Mouse (Mus musculus) thymus, adult 2 months (tissue): ENCODE measurements at regions not wholly inside any gene's neighbourhood (a gene's known extent, or its start where the extent isn't known, plus 50 kb on each side); places are given as distances from the start of the nearest gene placed in this dataset.

Experiments
- DNase-seq: peaks from one replicate; pipeline ENCODE4 v3.0.0; 2021
- H3K27ac ChIP-seq: fragments of 200-500 bp; 2 replicates; pipeline ENCODE4 v1.5.1; 2012; ENCODE audit warnings: low read length, control low read depth; ENCODE audit not compliant: control insufficient read depth, insufficient read depth
- H3K27me3 ChIP-seq: fragments of 200-500 bp; 2 replicates; pipeline ENCODE4 v1.6.1; 2012; ENCODE audit warnings: mild to moderate bottlenecking, low read length, moderate library complexity, mixed read lengths; ENCODE audit not compliant: control insufficient read depth, insufficient read depth
- H3K36me3 ChIP-seq: fragments of 200-500 bp; 2 replicates; pipeline ENCODE4 v1.6.1; 2012; ENCODE audit warnings: mild to moderate bottlenecking, low read length, moderate library complexity; ENCODE audit not compliant: control insufficient read depth, insufficient read depth
- H3K4me1 ChIP-seq: fragments of 200-500 bp; replicated peaks from 2 replicates; pipeline ENCODE4 v1.6.1; 2012; ENCODE audit warnings: low read length; ENCODE audit not compliant: control insufficient read depth, insufficient read depth
- H3K4me3 ChIP-seq: fragments of 200-500 bp; 2 replicates; pipeline ENCODE4 v1.5.1; 2012; ENCODE audit warnings: mild to moderate bottlenecking, low read length, control low read depth, moderate library complexity; ENCODE audit not compliant: control insufficient read depth, insufficient read depth
- CTCF ChIP-seq: fragments of 200-500 bp; IDR thresholded peaks from 2 replicates; pipeline ENCODE4 v1.5.1; 2012; ENCODE audit warnings: mild to moderate bottlenecking, control low read depth, low read length, moderate library complexity, borderline replicate concordance; ENCODE audit not compliant: control insufficient read depth, poor library complexity, insufficient read depth; ENCODE audit errors: extremely low read depth
- POLR2A ChIP-seq: fragments of 200-500 bp; IDR thresholded peaks from 2 replicates; pipeline ENCODE4 v1.6.1; 2012; ENCODE audit warnings: mild to moderate bottlenecking, low read length, control low read depth, moderate library complexity; ENCODE audit not compliant: control insufficient read depth, poor library complexity, insufficient read depth; ENCODE audit errors: extremely low read depth
- WGBS: fragments of 180-500 bp; shearing (Covaris S2); methylation state at CpG from one replicate; pipeline ENCODE4 v1.1.7; 2018; 5-methylcytosine and 5-hydroxymethylcytosine counted together

DNA sequence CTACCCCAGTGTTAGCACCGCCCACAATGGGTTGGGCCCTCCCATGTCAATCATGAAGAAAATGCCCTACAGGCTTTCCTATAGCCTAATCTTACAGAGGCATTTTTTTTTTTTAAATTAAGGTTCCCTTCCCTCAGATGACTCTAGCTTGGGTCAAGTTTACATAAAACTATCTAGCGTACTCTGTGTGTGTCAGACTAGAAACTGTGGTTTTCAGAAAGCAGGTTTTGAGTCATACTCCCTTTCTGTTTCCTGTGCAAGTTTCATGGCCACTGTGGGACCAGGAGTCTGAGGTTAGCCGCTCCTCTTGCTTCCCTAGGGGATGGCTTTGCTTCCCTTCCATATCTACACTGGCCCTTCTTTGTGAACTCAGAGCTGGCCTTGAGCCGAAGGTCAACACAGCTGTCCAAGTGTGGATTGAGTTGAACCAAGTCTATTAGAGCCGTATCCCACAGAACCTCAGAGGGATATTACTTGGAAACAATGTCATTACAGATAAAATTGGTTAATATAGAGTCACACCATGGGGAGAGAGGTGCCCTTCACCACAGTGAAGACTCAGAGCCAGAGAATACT is 226.1 kb upstream of the Arid1b start:
- TF ChIP-seq CTCF (no peak), POLR2A (no peak)
- WGBS, result 86% methylated on average over 5 of the region's 5 CpGs
- DNase-seq, result no peak
- Histone ChIP-seq H3K36me3 (no peaks in the 10 kb centered on the region), H3K27me3 (no peaks in the 10 kb centered on the region), H3K4me1 (no peaks in the 10 kb centered on the region), H3K4me3 (no peak overlapping the region), H3K27ac (no peak overlapping the region)

DNA sequence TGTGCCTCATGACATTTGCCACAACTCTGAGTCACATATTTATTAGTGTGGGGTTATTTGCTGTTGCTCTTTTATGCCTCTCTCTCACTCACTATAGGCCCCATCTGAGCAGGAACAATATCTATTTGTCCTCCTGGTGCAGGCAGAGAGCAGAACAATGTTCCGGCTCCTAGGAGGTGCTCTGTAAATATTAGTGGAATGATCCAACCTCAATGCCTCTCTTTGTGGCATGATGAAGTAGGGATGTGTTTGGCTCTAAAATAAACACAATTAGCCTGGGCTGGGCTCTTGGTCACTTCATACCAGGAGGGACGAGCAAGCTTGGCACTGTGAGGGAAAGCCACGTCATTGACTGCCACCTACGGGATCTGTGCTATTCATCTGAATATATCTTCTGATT is 224.8 kb upstream of the Arid1b start:
- no peak for DNase-seq
- no peak overlapping the region for H3K4me3 ChIP-seq
- WGBS, result 97% methylated on average over 4 of the region's 4 CpGs
- no peaks in the 10 kb centered on the region for H3K36me3 ChIP-seq
- no peak for TF ChIP-seq CTCF
- no peak for TF ChIP-seq POLR2A
- no peaks in the 10 kb centered on the region for H3K27me3 ChIP-seq
- no peak overlapping the region for H3K27ac ChIP-seq
- no peaks in the 10 kb centered on the region for H3K4me1 ChIP-seq

GRCm38 (mm10) chr17:4770052-4770451 is 224.1 kb upstream of the Arid1b start:
- H3K4me1 ChIP-seq, result no peaks in the 10 kb centered on the region
- no peak for DNase-seq
- no peak overlapping the region for H3K4me3 ChIP-seq
- 88% methylated on average over 3 of the region's 3 CpGs for WGBS
- H3K27me3 ChIP-seq, result no peaks in the 10 kb centered on the region
- no peak for TF ChIP-seq POLR2A
- no peak for TF ChIP-seq CTCF
- H3K36me3 ChIP-seq, result no peaks in the 10 kb centered on the region
- no peak overlapping the region for H3K27ac ChIP-seq

GRCm38 (mm10) chr17:4778161-4778560 is 216.0 kb upstream of the Arid1b start:
- H3K27me3 ChIP-seq, result no peaks in the 10 kb centered on the region
- DNase-seq, result peak; percentile 72
- no peaks in the 10 kb centered on the region for H3K36me3 ChIP-seq
- WGBS, result 4% methylated on average over 14 of the region's 14 CpGs
- TF ChIP-seq POLR2A (no peak), CTCF (peak; percentile 98)
- no peak overlapping the region for H3K27ac ChIP-seq
- no peaks in the 10 kb centered on the region for H3K4me1 ChIP-seq
- no peak overlapping the region for H3K4me3 ChIP-seq

DNA sequence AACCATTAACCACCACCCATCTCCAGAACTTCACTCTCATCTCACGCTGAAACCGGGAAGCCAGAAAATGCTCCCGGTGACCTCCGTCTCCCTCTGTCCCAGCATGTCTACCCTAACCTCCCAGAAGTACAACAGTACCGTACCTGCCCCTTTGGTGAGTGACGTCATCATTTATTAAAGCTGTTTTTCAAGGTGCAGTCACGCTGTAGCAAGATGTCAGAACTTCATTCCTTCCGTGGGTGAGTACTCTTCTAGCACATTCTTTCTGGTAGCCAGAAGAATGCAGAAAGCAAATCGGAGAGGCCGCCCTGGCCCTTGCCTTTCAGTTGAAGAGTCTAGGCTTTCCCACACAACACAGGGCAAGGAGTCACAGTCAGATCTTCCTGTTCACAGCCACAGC is 215.1 kb upstream of the Arid1b start:
- no peak for DNase-seq

GRCm38 (mm10) chr17:4781586-4781985 is 212.5 kb upstream of the Arid1b start:
- Histone ChIP-seq H3K4me3 (no peak overlapping the region), H3K27ac (no peak overlapping the region), H3K4me1 (no peaks in the 10 kb centered on the region), H3K27me3 (no peaks in the 10 kb centered on the region), H3K36me3 (no peaks in the 10 kb centered on the region)
- 87% methylated on average over 3 of the region's 3 CpGs for WGBS
- DNase-seq, result no peak
- no peak for TF ChIP-seq CTCF

More for the DNA sequence above, 215.1 kb upstream of the Arid1b start:
- TF ChIP-seq CTCF (no peak), POLR2A (no peak)
- no peaks in the 10 kb centered on the region for H3K4me1 ChIP-seq
- H3K27ac ChIP-seq, result no peak overlapping the region
- H3K4me3 ChIP-seq, result no peak overlapping the region
- H3K36me3 ChIP-seq, result no peaks in the 10 kb centered on the region
- no peaks in the 10 kb centered on the region for H3K27me3 ChIP-seq
- 96% methylated on average over 10 of the region's 10 CpGs for WGBS

- H3K36me3 ChIP-seq, result no peaks in the 10 kb centered on the region
- H3K27me3 ChIP-seq, result no peaks in the 10 kb centered on the region
- no peaks in the 10 kb centered on the region for H3K4me1 ChIP-seq
- TF ChIP-seq POLR2A (no peak), CTCF (no peak)
- H3K4me3 ChIP-seq, result no peak overlapping the region
- no peak for DNase-seq
- H3K27ac ChIP-seq, result no peak overlapping the region
- 95% methylated on average over 5 of the region's 5 CpGs for WGBS
Observed at GRCm38 (mm10) chr17:4784296-4784695, 209.8 kb upstream of the Arid1b start.
